Comparison of ENCODE assay signal across 19 mouse cellular contexts in genomic region chr2:31464529-31464910, GRCm38 (mm10). TPM values are rescaled to one million over a fixed set of nuclear protein-coding genes. Genes with fewer than 3 reads are reported as not detected.
DNase-seq lines count a peak whose midpoint lies in the region; ATAC-seq and TF ChIP-seq lines count a peak whose summit lies in the region.
"Had no signal": no experiment of that assay in that cellular context is flagged by ENCODE, and none has a peak within 500 bp of the region (broad histone marks: within the 10 kb centered on the region; RNA-seq: fewer than 3 reads in every experiment).

No protein-coding gene starts in this region.

- dilution Hi-C loops in CH12.LX (cut with MboI; ENCODE audit: extremely low pct_ligation_motif_present, extremely low pct_unique_long_range_greater_than_20kb, low sequenced_read_pairs) = no loop called here

- TF ChIP-seq RAD21 in CH12.LX (IDR thresholded peaks at IDR 0.05; ENCODE audit: low read depth, low read length) = no peak

- peak overlapping the region; percentile 58; the same call in 1 of the 2 replicates for H3K4me2 ChIP-seq in CH12.LX (ENCODE audit: insufficient read depth, low read depth, poor library complexity, severe bottlenecking)
- H3K4me2 ChIP-seq in liver, embryonic 16.5 days (ENCODE audit: low read depth, low read length) = no peak overlapping the region
- H3K4me2 ChIP-seq: embryonic facial prominence, embryonic 12.5 days; forebrain, embryonic 15.5 days; heart, embryonic 12.5 days; limb, embryonic 13.5 days had no signal

- TF ChIP-seq EP300 in CH12.LX (IDR thresholded peaks at IDR 0.05; ENCODE audit: low read length) = no peak; the same call in 1 of the 2 replicates

- no peak for DNase-seq in CH12.LX (ENCODE audit: extremely low read depth)
- DNase-seq in kidney, adult 9 months = peak; percentile 95
- DNase-seq in kidney, postnatal 4 days = peak; percentile 33 to 65
- no peak for DNase-seq in B cell, adult 2 months
- DNase-seq: cerebellum, adult 9-10 months; heart, postnatal 4 days; right cerebral cortex, adult 18-20 months; spleen, adult 18-20 months; thymus, postnatal 25 days had no signal

- in situ Hi-C loops in CH12.LX (cut with MboI; ENCODE audit: low pct_ligation_motif_present, low pct_unique_long_range_greater_than_20kb, low sequenced_read_pairs) = loop anchor here (25.0 kb wide), 1 partner anchor 402 kb away; no protein-coding TSS in a partner anchor

- no peaks in the 10 kb centered on the region for H3K79me2 ChIP-seq in CH12.LX (replicated peaks; ENCODE audit: control insufficient read depth, extremely low read depth, insufficient read depth, poor library complexity, severe bottlenecking)

- peak; percentile 80 for ATAC-seq in liver, embryonic 16.5 days (ENCODE audit: low read depth)
- no peak for ATAC-seq in monocyte, adult 5-6 weeks (replicated peaks; ENCODE audit: insufficient number of reproducible peaks, low FRiP score, low TSS enrichment, poor library complexity, severe bottlenecking)
- no peak for ATAC-seq in activated CD4-positive, CD25-positive, alpha-beta regulatory T cell, adult 4 months
- ATAC-seq: forebrain, embryonic 15.5 days; lung, postnatal 0 days; midbrain, embryonic 16.5 days; Patski had no signal

- peak overlapping the region; percentile 26 for H3K27ac ChIP-seq in CH12.LX (ENCODE audit: insufficient read depth, low read depth)
- peak overlapping the region; percentile 83 for H3K27ac ChIP-seq in liver, embryonic 16.5 days (ENCODE audit: low read length)
- H3K27ac ChIP-seq: embryonic facial prominence, embryonic 12.5 days; forebrain, embryonic 15.5 days; limb, embryonic 13.5 days had no signal

- no peak for TF ChIP-seq POLR2A in CH12.LX (IDR thresholded peaks at IDR 0.05; ENCODE audit: low read depth, low read length)

- no peak for TF ChIP-seq CTCF in CH12.LX (conservative IDR thresholded peaks at IDR 0.05 in 1 of 2, IDR thresholded peaks at IDR 0.05 in 1 of 2; ENCODE audit: low read depth in 2 of 2, low read length in 2 of 2)

- no peak overlapping the region for H3K4me3 ChIP-seq in CH12.LX (replicated peaks in 1 of 3; ENCODE audit: low read depth in 2 of 3, low read length in 2 of 3, poor library complexity in 1 of 3)
- H3K4me3 ChIP-seq in liver, embryonic 16.5 days (ENCODE audit: low read depth, low read length) = no peak overlapping the region
- H3K4me3 ChIP-seq: embryonic facial prominence, embryonic 12.5 days; forebrain, embryonic 15.5 days; heart, embryonic 12.5 days; limb, embryonic 13.5 days had no signal

- no peaks in the 10 kb centered on the region for H3K9me3 ChIP-seq in CH12.LX (replicated peaks; ENCODE audit: low read length)
- no peaks in the 10 kb centered on the region for H3K9me3 ChIP-seq in liver, embryonic 16.5 days (replicated peaks; ENCODE audit: control insufficient read depth, low read length)
- H3K9me3 ChIP-seq: embryonic facial prominence, embryonic 12.5 days; forebrain, embryonic 15.5 days; heart, embryonic 12.5 days; limb, embryonic 13.5 days had no signal

- peaks cover 5 to 11% of the 10 kb centered on the region in 2 experiments for H3K36me3 ChIP-seq in CH12.LX (replicated peaks in 1 of 2; ENCODE audit: control insufficient read depth in 1 of 2, insufficient read depth in 1 of 2, low read length in 1 of 2)
- H3K36me3 ChIP-seq in liver, embryonic 16.5 days (ENCODE audit: control insufficient read depth, insufficient read depth) = no peaks in the 10 kb centered on the region
- H3K36me3 ChIP-seq: embryonic facial prominence, embryonic 12.5 days; forebrain, embryonic 15.5 days; heart, embryonic 12.5 days; limb, embryonic 13.5 days had no signal

- WGBS in liver, embryonic 16.5 days (ENCODE audit: insufficient replicate concordance) = 40% methylated on average over 6 of the region's 6 CpGs

- H3K4me1 ChIP-seq in CH12.LX (ENCODE audit: control insufficient read depth in 1 of 2, insufficient read depth in 2 of 2) = peaks cover 11 to 51% of the 10 kb centered on the region in 2 experiments
- H3K4me1 ChIP-seq in liver, embryonic 16.5 days (ENCODE audit: control insufficient read depth, low read depth, low read length) = peaks cover 4% of the 10 kb centered on the region

- no peak overlapping the region for H3K9ac ChIP-seq in CH12.LX (ENCODE audit: insufficient read depth, low read depth)
- H3K9ac ChIP-seq in liver, embryonic 16.5 days (ENCODE audit: low read depth, low read length) = 0 out of 2 replicates have a peak overlapping the region, but pooled peaks have one; percentile 15
- H3K9ac ChIP-seq: embryonic facial prominence, embryonic 12.5 days; forebrain, embryonic 15.5 days; heart, embryonic 12.5 days; limb, embryonic 13.5 days had no signal

- H3K27me3 ChIP-seq in CH12.LX (replicated peaks) = no peaks in the 10 kb centered on the region
- H3K27me3 ChIP-seq in liver, embryonic 16.5 days (ENCODE audit: control insufficient read depth, insufficient read depth, low read depth, low read length) = peaks cover 13% of the 10 kb centered on the region
- H3K27me3 ChIP-seq: Patski had no signal

TF ChIP-seq in CH12.LX, 34 proteins besides CTCF, POLR2A, EP300 and RAD21:
- 0 out of 2 replicates have a peak, but pooled peaks have one; percentile 34 for TF ChIP-seq ZMIZ1 (IDR thresholded peaks at IDR 0.05; ENCODE audit: low read depth, low read length)
- TF ChIP-seq TCF12 (IDR thresholded peaks at IDR 0.05; ENCODE audit: low read depth, low read length) = no peak
- TF ChIP-seq NRF1 (IDR thresholded peaks at IDR 0.05; ENCODE audit: low read depth, low read length) = no peak
- TF ChIP-seq HCFC1 (IDR thresholded peaks at IDR 0.05; ENCODE audit: low read depth, low read length) = no peak
- TF ChIP-seq MAZ (IDR thresholded peaks at IDR 0.05; ENCODE audit: low read depth, low read length) = no peak
- peak; percentile 21; the same call in 1 of the 2 replicates for TF ChIP-seq BHLHE40 (IDR thresholded peaks at IDR 0.05; ENCODE audit: low read depth, low read length)
- no peak for TF ChIP-seq NELFE (IDR thresholded peaks at IDR 0.05; ENCODE audit: low read depth, low read length)
- no peak for TF ChIP-seq CHD1 (IDR thresholded peaks at IDR 0.05; ENCODE audit: low read depth, low read length)
- TF ChIP-seq ETS1 (conservative IDR thresholded peaks at IDR 0.05; ENCODE audit: low read depth, low read length) = 0 out of 2 replicates have a peak, but pooled peaks have one; percentile 8
- TF ChIP-seq CHD2 (IDR thresholded peaks at IDR 0.05; ENCODE audit: low read length) = no peak
TF ChIP-seq in CH12.LX: peak in this region for 3.

RNA-seq across cellular contexts. Expression of gene Ass1, which starts 5.5 kb away (rescaled TPM):
- total RNA-seq in CH12.LX (2012; rRNA removed) = 45.1 and 64.4 TPM in 2 replicates
- total RNA-seq in CH12.LX (2014; rRNA removed) = 87.8 and 97.4 TPM in 2 replicates
- 204 and 211 TPM in 2 replicates for polyA plus RNA-seq in CH12.LX (2012; ENCODE audit: insufficient read length, low read depth)
- polyA plus RNA-seq in liver, embryonic 16.5 days (2015; fragmentation: Nextera tagmentation; extraction: Ambion mirVana) = 399 and 480 TPM in 2 replicates
- total RNA-seq in monocyte, adult 5-6 weeks (2017) = 13.5 to 30.9 TPM (median 19.7 TPM) in 3 replicates
- 100 to 1,000 TPM; 445 to 470 TPM for polyA plus RNA-seq in activated CD4-positive, CD25-positive, alpha-beta regulatory T cell, adult 4 months (2017; shearing (Covaris generic))

Comparison
In these comparisons a context has a peak if more than half of its experiments do, and no peak if none do; other contexts are left out.
1. DNase-seq: peak in kidney, adult 9 months (single experiment) and kidney, postnatal 4 days (2 of 2); none in CH12.LX (single experiment) and B cell, adult 2 months (0 of 2).